Mouse (Mus musculus): Measurements from ENCODE around the gene Rprm. TPM values are rescaled to one million over a fixed set of nuclear protein-coding genes. Genes with fewer than 3 reads are reported as not detected.

Gene Rprm
- polyA plus RNA-seq (2014; fragmentation: Nextera tagmentation; extraction: Ambion mirVana): 40.7 and 48.1 TPM in 2 replicates

DNA sequence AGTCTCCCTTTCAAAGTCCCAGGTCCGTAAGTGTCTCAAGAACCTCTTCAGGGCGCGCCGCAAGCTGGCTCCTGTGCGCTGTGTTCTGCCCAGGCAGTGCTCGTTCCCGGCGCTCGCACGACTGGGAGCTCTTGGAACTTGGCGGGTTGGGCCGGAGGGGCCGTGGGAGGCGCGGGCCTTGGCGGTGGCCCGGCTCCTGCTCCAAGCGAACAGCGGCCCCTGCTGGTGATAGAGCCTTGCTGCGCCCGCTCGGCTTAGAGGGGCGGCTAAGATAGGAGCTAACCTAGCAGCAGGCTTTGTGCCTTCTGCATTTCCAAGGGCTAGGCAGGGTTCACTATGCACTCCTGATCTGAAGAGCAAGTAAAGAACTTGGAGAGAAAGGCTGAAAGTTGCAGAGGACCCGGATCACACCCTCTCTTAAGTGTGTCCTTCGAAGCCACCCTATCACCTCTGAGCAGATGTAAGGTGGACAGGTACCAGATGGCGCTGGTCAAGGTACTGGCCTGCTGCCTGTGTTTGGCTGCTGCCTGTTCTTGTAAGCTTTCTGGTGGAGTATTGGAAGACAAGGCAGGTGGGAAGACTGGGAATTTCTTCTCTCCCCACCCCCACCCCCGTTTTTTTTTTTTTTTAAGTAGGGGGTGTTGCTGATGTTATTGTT, at the start of gene Rprm:
Gene Rprm, minus strand, starts transcription at position 123 of the 658 bp plus-strand sequence.
- ATAC-seq (ENCODE audit: low FRiP score): peak; percentile 92

GRCm38 (mm10) chr2:54119305-54119704, 34.0 kb upstream of the Rprm start:
- H3K36me3 ChIP-seq (ENCODE audit: control insufficient read depth, insufficient read depth, low read length): no peaks in the 10 kb centered on the region
- ATAC-seq (ENCODE audit: low FRiP score) (peak; percentile 52), DNase-seq (ENCODE audit: low spot score, missing footprints) (no peak)
- no peaks in the 10 kb centered on the region for H3K9me3 ChIP-seq (ENCODE audit: control insufficient read depth, low read length)
- H3K4me1 ChIP-seq (ENCODE audit: control insufficient read depth, insufficient read depth, low read length): no peaks in the 10 kb centered on the region
- H3K4me3 ChIP-seq (ENCODE audit: low read depth, low read length): no peak overlapping the region
- no peak overlapping the region for H3K27ac ChIP-seq (ENCODE audit: low read depth, low read length)
- WGBS: 76% methylated on average over 6 of the region's 6 CpGs
- H3K4me2 ChIP-seq: no peak overlapping the region
- no peak overlapping the region for H3K9ac ChIP-seq (ENCODE audit: low read length)
- H3K27me3 ChIP-seq (ENCODE audit: control insufficient read depth, insufficient read depth, low read length): no peaks in the 10 kb centered on the region

More for the DNA sequence above, at the start of gene Rprm:
- H3K4me3 ChIP-seq (ENCODE audit: low read depth, low read length): peak within 1 kb of the TSS; percentile 46
- H3K27ac ChIP-seq (ENCODE audit: low read depth, low read length): peak within 1 kb of the TSS; percentile 60
- peak within 1 kb of the TSS; percentile 55 for H3K9ac ChIP-seq (ENCODE audit: low read length)
- no peaks in the 10 kb centered on the region for H3K36me3 ChIP-seq (ENCODE audit: control insufficient read depth, insufficient read depth, low read length)
- H3K4me1 ChIP-seq (ENCODE audit: control insufficient read depth, insufficient read depth, low read length): peaks cover 5% of the 10 kb centered on the region; the same call in 1 of the 2 replicates
- WGBS: 5% methylated on average over 27 of the region's 27 CpGs
- DNase-seq (ENCODE audit: low spot score, missing footprints): no peak
- no peaks in the 10 kb centered on the region for H3K9me3 ChIP-seq (ENCODE audit: control insufficient read depth, low read length)
- H3K27me3 ChIP-seq (ENCODE audit: control insufficient read depth, insufficient read depth, low read length): no peaks in the 10 kb centered on the region
- H3K4me2 ChIP-seq: peak within 1 kb of the TSS; percentile 67

- WGBS: 32% methylated on average over 3 of the region's 3 CpGs
- H3K4me2 ChIP-seq: no peak overlapping the region
- no peaks in the 10 kb centered on the region for H3K4me1 ChIP-seq (ENCODE audit: control insufficient read depth, insufficient read depth, low read length)
- no peaks in the 10 kb centered on the region for H3K36me3 ChIP-seq (ENCODE audit: control insufficient read depth, insufficient read depth, low read length)
- DNase-seq (ENCODE audit: low spot score, missing footprints): peak; percentile 90
- no peak overlapping the region for H3K4me3 ChIP-seq (ENCODE audit: low read depth, low read length)
- H3K9ac ChIP-seq (ENCODE audit: low read length): no peak overlapping the region
- H3K27me3 ChIP-seq (ENCODE audit: control insufficient read depth, insufficient read depth, low read length): no peaks in the 10 kb centered on the region
- H3K27ac ChIP-seq (ENCODE audit: low read depth, low read length): no peak overlapping the region
- ATAC-seq (ENCODE audit: low FRiP score): peak; percentile 64
- no peaks in the 10 kb centered on the region for H3K9me3 ChIP-seq (ENCODE audit: control insufficient read depth, low read length)
Measured at GRCm38 (mm10) chr2:54118881-54119280, 33.5 kb upstream of the Rprm start.

DNA sequence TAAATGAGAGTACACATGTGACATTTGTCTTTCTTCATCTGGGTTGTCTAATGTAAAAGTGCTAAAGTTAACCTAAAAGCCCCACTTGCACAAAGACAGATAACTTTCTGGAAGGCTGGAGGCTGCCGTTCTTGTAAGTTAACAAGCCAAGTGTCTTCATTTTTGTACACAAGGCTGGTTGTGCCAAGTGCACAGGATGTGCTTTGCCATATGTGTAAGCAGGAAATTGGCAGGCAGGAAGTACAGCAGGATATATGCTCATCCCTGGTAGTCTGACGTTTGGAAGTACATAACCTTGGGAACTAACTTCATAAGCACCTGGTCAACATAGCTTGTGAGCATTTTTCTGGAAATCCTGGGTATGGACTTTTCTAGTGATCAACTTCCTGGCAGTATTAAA, 25.9 kb upstream of the Rprm start:
- H3K4me1 ChIP-seq (ENCODE audit: control insufficient read depth, insufficient read depth, low read length): no peaks in the 10 kb centered on the region
- H3K9me3 ChIP-seq (ENCODE audit: control insufficient read depth, low read length): no peaks in the 10 kb centered on the region
- ATAC-seq (ENCODE audit: low FRiP score): no peak

GRCm38 (mm10) chr2:54106232-54106726, 20.9 kb upstream of the Rprm start:
- Histone ChIP-seq H3K27me3 (ENCODE audit: control insufficient read depth, insufficient read depth, low read length) (no peaks in the 10 kb centered on the region), H3K4me3 (ENCODE audit: low read depth, low read length) (no peak overlapping the region), H3K4me2 (no peak overlapping the region), H3K4me1 (ENCODE audit: control insufficient read depth, insufficient read depth, low read length) (no peaks in the 10 kb centered on the region; the same call in 1 of the 2 replicates), H3K27ac (ENCODE audit: low read depth, low read length) (no peak overlapping the region), H3K9me3 (ENCODE audit: control insufficient read depth, low read length) (no peaks in the 10 kb centered on the region), H3K9ac (ENCODE audit: low read length) (no peak overlapping the region), H3K36me3 (ENCODE audit: control insufficient read depth, insufficient read depth, low read length) (no peaks in the 10 kb centered on the region)
- WGBS: 77% methylated on average over 1 of the region's 1 CpGs
- DNase-seq (ENCODE audit: low spot score, missing footprints) (no peak), ATAC-seq (ENCODE audit: low FRiP score) (no peak)

More for the DNA sequence above, 25.9 kb upstream of the Rprm start:
- H3K4me3 ChIP-seq (ENCODE audit: low read depth, low read length): no peak overlapping the region
- no peak overlapping the region for H3K4me2 ChIP-seq
- H3K9ac ChIP-seq (ENCODE audit: low read length): no peak overlapping the region
- no peak overlapping the region for H3K27ac ChIP-seq (ENCODE audit: low read depth, low read length)
- 84% methylated on average over 2 of the region's 2 CpGs for WGBS
- no peaks in the 10 kb centered on the region for H3K36me3 ChIP-seq (ENCODE audit: control insufficient read depth, insufficient read depth, low read length)
- no peak for DNase-seq (ENCODE audit: low spot score, missing footprints)
- no peaks in the 10 kb centered on the region for H3K27me3 ChIP-seq (ENCODE audit: control insufficient read depth, insufficient read depth, low read length)

- WGBS: 86% methylated on average over 1 of the region's 1 CpGs
Measured at GRCm38 (mm10) chr2:54099939-54100338, 14.6 kb upstream of the Rprm start.

GRCm38 (mm10) chr2:54092616-54093015, 7.3 kb upstream of the Rprm start:
- Histone ChIP-seq H3K9ac (ENCODE audit: low read length) (no peak overlapping the region), H3K4me2 (no peak overlapping the region), H3K36me3 (ENCODE audit: control insufficient read depth, insufficient read depth, low read length) (no peaks in the 10 kb centered on the region), H3K4me3 (ENCODE audit: low read depth, low read length) (no peak overlapping the region), H3K27ac (ENCODE audit: low read depth, low read length) (no peak overlapping the region), H3K9me3 (ENCODE audit: control insufficient read depth, low read length) (no peaks in the 10 kb centered on the region), H3K4me1 (ENCODE audit: control insufficient read depth, insufficient read depth, low read length) (no peaks in the 10 kb centered on the region), H3K27me3 (ENCODE audit: control insufficient read depth, insufficient read depth, low read length) (no peaks in the 10 kb centered on the region)
- ATAC-seq (ENCODE audit: low FRiP score): no peak
- WGBS: 91% methylated on average over 3 of the region's 3 CpGs
- DNase-seq (ENCODE audit: low spot score, missing footprints): no peak

More at GRCm38 (mm10) chr2:54099939-54100338, 14.6 kb upstream of the Rprm start:
- Histone ChIP-seq H3K9ac (ENCODE audit: low read length) (no peak overlapping the region), H3K4me3 (ENCODE audit: low read depth, low read length) (no peak overlapping the region), H3K27ac (ENCODE audit: low read depth, low read length) (no peak overlapping the region), H3K27me3 (ENCODE audit: control insufficient read depth, insufficient read depth, low read length) (no peaks in the 10 kb centered on the region), H3K36me3 (ENCODE audit: control insufficient read depth, insufficient read depth, low read length) (no peaks in the 10 kb centered on the region), H3K9me3 (ENCODE audit: control insufficient read depth, low read length) (no peaks in the 10 kb centered on the region), H3K4me1 (ENCODE audit: control insufficient read depth, insufficient read depth, low read length) (no peaks in the 10 kb centered on the region; the same call in 1 of the 2 replicates), H3K4me2 (no peak overlapping the region)
- ATAC-seq (ENCODE audit: low FRiP score): no peak
- DNase-seq (ENCODE audit: low spot score, missing footprints): no peak

DNA sequence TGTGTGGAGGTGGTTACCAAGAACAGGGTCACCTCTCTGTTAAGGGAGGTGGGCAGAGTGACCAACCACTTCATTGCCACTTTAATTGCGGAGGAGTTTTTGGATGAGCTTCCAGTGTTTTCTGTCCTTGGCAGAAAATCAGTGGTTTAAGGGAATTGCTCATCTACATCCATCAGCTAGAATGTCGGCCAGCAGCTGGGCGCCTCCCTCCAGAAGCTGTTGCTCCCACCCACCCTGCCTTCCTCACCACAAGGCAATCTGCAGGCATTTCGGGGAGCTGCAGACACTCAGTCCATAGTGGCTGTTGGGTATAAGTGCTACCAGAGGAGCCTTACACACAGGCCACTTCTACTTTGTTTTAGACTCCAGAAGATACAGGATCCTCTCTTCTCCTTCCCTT, 902 bp upstream of the Rprm start:
- Histone ChIP-seq H3K4me1 (ENCODE audit: control insufficient read depth, insufficient read depth, low read length) (peaks cover 2% of the 10 kb centered on the region; the same call in 1 of the 2 replicates), H3K9me3 (ENCODE audit: control insufficient read depth, low read length) (no peaks in the 10 kb centered on the region), H3K9ac (ENCODE audit: low read length) (no peak overlapping the region), H3K4me3 (ENCODE audit: low read depth, low read length) (no peak overlapping the region), H3K27ac (ENCODE audit: low read depth, low read length) (no peak overlapping the region), H3K27me3 (ENCODE audit: control insufficient read depth, insufficient read depth, low read length) (no peaks in the 10 kb centered on the region), H3K36me3 (ENCODE audit: control insufficient read depth, insufficient read depth, low read length) (no peaks in the 10 kb centered on the region), H3K4me2 (no peak overlapping the region)
- 67% methylated on average over 4 of the region's 4 CpGs for WGBS
- DNase-seq (ENCODE audit: low spot score, missing footprints) (no peak), ATAC-seq (ENCODE audit: low FRiP score) (no peak)

DNA sequence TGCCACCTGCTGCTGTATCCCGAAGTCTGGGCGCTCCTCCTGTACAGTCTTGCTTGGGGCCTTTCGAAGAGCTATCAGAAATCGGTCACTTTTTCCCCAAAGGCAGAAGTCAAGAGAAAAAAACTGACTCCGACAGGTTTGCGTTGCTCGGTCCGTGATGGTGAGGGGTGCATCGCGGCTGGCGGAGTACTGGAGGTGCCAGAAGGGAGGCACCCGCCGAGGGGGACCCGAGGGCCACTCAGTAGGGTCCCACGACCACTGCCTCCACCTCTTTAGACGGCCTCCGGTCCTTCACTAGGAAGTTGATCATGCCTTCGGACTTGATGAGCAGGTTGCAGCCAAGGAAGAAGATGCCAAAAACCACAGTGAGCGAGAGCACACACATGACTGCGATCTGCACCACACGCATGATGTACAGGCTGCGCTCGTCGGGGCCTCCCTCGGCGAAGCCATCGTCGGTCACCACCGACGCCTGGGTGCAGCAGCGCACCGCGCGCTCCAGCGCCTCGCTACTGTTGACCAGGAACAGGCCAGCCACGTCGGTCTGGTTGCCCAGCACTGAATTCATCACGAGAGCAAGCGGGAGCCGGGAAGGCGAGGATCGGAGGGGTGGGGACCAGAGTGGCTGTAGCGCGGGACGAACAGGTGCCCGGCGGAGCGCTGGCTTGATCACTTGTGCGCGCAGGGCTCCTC, 469 bp downstream of the Rprm start:
- DNase-seq (ENCODE audit: low spot score, missing footprints) (peak; percentile 98), ATAC-seq (ENCODE audit: low FRiP score) (peak; percentile 76)
- H3K36me3 ChIP-seq (ENCODE audit: control insufficient read depth, insufficient read depth, low read length): no peaks in the 10 kb centered on the region
- H3K9me3 ChIP-seq (ENCODE audit: control insufficient read depth, low read length): no peaks in the 10 kb centered on the region
- peak overlapping the region; percentile 46 for H3K4me3 ChIP-seq (ENCODE audit: low read depth, low read length)
- H3K4me2 ChIP-seq: peak overlapping the region; percentile 67
- peak overlapping the region; percentile 60 for H3K27ac ChIP-seq (ENCODE audit: low read depth, low read length)
- WGBS: under 1% methylated on average over 51 of the region's 51 CpGs
- peaks cover 7% of the 10 kb centered on the region; the same call in 1 of the 2 replicates for H3K4me1 ChIP-seq (ENCODE audit: control insufficient read depth, insufficient read depth, low read length)
- no peaks in the 10 kb centered on the region for H3K27me3 ChIP-seq (ENCODE audit: control insufficient read depth, insufficient read depth, low read length)
- peak overlapping the region; percentile 55 for H3K9ac ChIP-seq (ENCODE audit: low read length)

All from midbrain, embryonic 11.5 days (tissue).